Mouse (Mus musculus): ENCODE measurements around the gene Lpcat4.
A peak's percentile ranks its signal among the peaks of the same experiment; 100 is the strongest.

Gene Lpcat4

GRCm38 (mm10) chr2:112239212-112239934, at the start of gene Lpcat4:
Gene Lpcat4, plus strand, starts transcription at chr2:112239468.
- peak; percentile 90 for DNase-seq (ENCODE audit: low read depth, low spot score)

- peak; percentile 81 for DNase-seq (ENCODE audit: low read depth, low spot score)
Measured at GRCm38 (mm10) chr2:112196859-112197258, 42.4 kb upstream of the Lpcat4 start.

- no peak for DNase-seq (ENCODE audit: low read depth, low spot score)
Measured at GRCm38 (mm10) chr2:112203056-112203455, 36.2 kb upstream of the Lpcat4 start.

- no peak for DNase-seq (ENCODE audit: low read depth, low spot score)
Measured at GRCm38 (mm10) chr2:112210142-112210541, 29.1 kb upstream of the Lpcat4 start.

- DNase-seq (ENCODE audit: low read depth, low spot score), result no peak
Measured at GRCm38 (mm10) chr2:112210699-112211098, 28.6 kb upstream of the Lpcat4 start.

- DNase-seq (ENCODE audit: low read depth, low spot score), result peak; percentile 65
Measured at GRCm38 (mm10) chr2:112215977-112216376, 23.3 kb upstream of the Lpcat4 start.

- no peak for DNase-seq (ENCODE audit: low read depth, low spot score)
Measured at GRCm38 (mm10) chr2:112217614-112218013, 21.7 kb upstream of the Lpcat4 start.

- DNase-seq (ENCODE audit: low read depth, low spot score), result no peak
Measured at GRCm38 (mm10) chr2:112220880-112221279, 18.4 kb upstream of the Lpcat4 start.

- peak; percentile 29 for DNase-seq (ENCODE audit: low read depth, low spot score)
Measured at GRCm38 (mm10) chr2:112222607-112223006, 16.7 kb upstream of the Lpcat4 start.

GRCm38 (mm10) chr2:112224356-112224755, 14.9 kb upstream of the Lpcat4 start:
- DNase-seq (ENCODE audit: low read depth, low spot score), result no peak

- no peak for DNase-seq (ENCODE audit: low read depth, low spot score)
Measured at GRCm38 (mm10) chr2:112232623-112233022, 6.6 kb upstream of the Lpcat4 start.

- DNase-seq (ENCODE audit: low read depth, low spot score), result no peak
Measured at GRCm38 (mm10) chr2:112236620-112237019, 2.6 kb upstream of the Lpcat4 start.

GRCm38 (mm10) chr2:112238006-112238405, 1.3 kb upstream of the Lpcat4 start:
- DNase-seq (ENCODE audit: low read depth, low spot score), result peak; percentile 20

- peak; percentile 66 for DNase-seq (ENCODE audit: low read depth, low spot score)
Measured at GRCm38 (mm10) chr2:112239935-112240721, 860 bp downstream of the Lpcat4 start.

- DNase-seq (ENCODE audit: low read depth, low spot score), result no peak
Measured at GRCm38 (mm10) chr2:112241787-112242186, 2.5 kb downstream of the Lpcat4 start.

- no peak for DNase-seq (ENCODE audit: low read depth, low spot score)
Measured at GRCm38 (mm10) chr2:112245307-112245706, 6.0 kb downstream of the Lpcat4 start.

- no peak for DNase-seq (ENCODE audit: low read depth, low spot score)
Measured at GRCm38 (mm10) chr2:112246193-112246592, 6.9 kb downstream of the Lpcat4 start.

GRCm38 (mm10) chr2:112247323-112247722, 8.1 kb downstream of the Lpcat4 start:
- no peak for DNase-seq (ENCODE audit: low read depth, low spot score)

GRCm38 (mm10) chr2:112249780-112250453, 10.6 kb downstream of the Lpcat4 start:
- DNase-seq (ENCODE audit: low read depth, low spot score), result no peak

GRCm38 (mm10) chr2:112254675-112255515, 15.6 kb downstream of the Lpcat4 start:
- DNase-seq (ENCODE audit: low read depth, low spot score), result no peak

GRCm38 (mm10) chr2:112259241-112259962, 20.1 kb downstream of the Lpcat4 start, which contains the start of gene Nutm1:
Gene Nutm1, minus strand, starts transcription at chr2:112259291.
- peak; percentile 66 for DNase-seq (ENCODE audit: low read depth, low spot score)
